Mouse (Mus musculus) neural tube, embryonic 13.5 days (tissue): Measurements from ENCODE around the gene Gm21719. TPM values are rescaled to one million over a fixed set of nuclear protein-coding genes. Genes with fewer than 3 reads are reported as not detected.
"Not testable (repeated sequence)": the region's sequence is repeated elsewhere in the genome, so short reads cannot be mapped to it uniquely, and the experiment has no call there.

Source experiments
- ATAC-seq: fragments of 200-750 bp; cut with Nextera tagmentation; 2 replicates; pipeline ENCODE4 v1.8.0; 2017; ENCODE audit warnings: low read depth, mild to moderate bottlenecking, moderate TSS enrichment, moderate library complexity
- H3K27ac ChIP-seq: fragments of 300-500 bp; sonication (generic); replicated peaks from 2 replicates; pipeline ENCODE4 v1.5.1; 2015; ENCODE audit warnings: moderate library complexity, mild to moderate bottlenecking, inconsistent platforms
- H3K27me3 ChIP-seq: fragments of 300-500 bp; sonication (generic); 2 replicates; pipeline ENCODE4 v1.6.1; 2015; ENCODE audit warnings: mild to moderate bottlenecking, inconsistent platforms
- H3K36me3 ChIP-seq: fragments of 300-500 bp; sonication (generic); 2 replicates; pipeline ENCODE4 v1.6.1; 2015; ENCODE audit warnings: mild to moderate bottlenecking, inconsistent platforms
- H3K4me1 ChIP-seq: fragments of 300-500 bp; sonication (generic); replicated peaks from 2 replicates; pipeline ENCODE4 v1.6.1; 2015; ENCODE audit warnings: inconsistent platforms
- H3K4me2 ChIP-seq: fragments of 300-500 bp; sonication (generic); 2 replicates; pipeline ENCODE4 v1.6.1; 2015; ENCODE audit warnings: inconsistent platforms, mild to moderate bottlenecking, moderate library complexity
- H3K4me3 ChIP-seq: fragments of 300-500 bp; sonication (generic); 2 replicates; pipeline ENCODE4 v1.5.1; 2015; ENCODE audit warnings: mild to moderate bottlenecking, inconsistent platforms
- H3K9ac ChIP-seq: fragments of 300-500 bp; sonication (generic); 2 replicates; pipeline ENCODE4 v1.6.1; 2015; ENCODE audit warnings: moderate library complexity, mild to moderate bottlenecking, inconsistent platforms
- H3K9me3 ChIP-seq: fragments of 300-500 bp; sonication (generic); 2 replicates; pipeline ENCODE4 v1.6.1; 2016; ENCODE audit warnings: inconsistent platforms
- WGBS: fragments of 180-500 bp; shearing (Covaris S2); methylation state at CpG from one replicate; pipeline ENCODE4 v1.1.7; 2015; 5-methylcytosine and 5-hydroxymethylcytosine counted together
- polyA plus RNA-seq: library from polyadenylated mRNA; unstranded; fragments of >200 nt; fragmentation: Nextera tagmentation; extraction: Ambion mirVana; gene quantifications from 2 replicates; pipeline ENCODE4 v1.2.1, GENCODE M21; 2015

The Gm21719 gene
- not detected in 2 replicates for polyA plus RNA-seq

- not testable (repeated sequence) for H3K27me3 ChIP-seq, ATAC-seq, H3K9me3 ChIP-seq, H3K9ac ChIP-seq, H3K36me3 ChIP-seq, H3K4me3 ChIP-seq, H3K4me2 ChIP-seq, H3K27ac ChIP-seq, H3K4me1 ChIP-seq
- 50% methylated on average over 1 of the region's 1 CpGs for WGBS
Measured at GRCm38 (mm10) chrY:6682772-6683171, at the start of gene Gm21719. Gene Gm21719, minus strand, starts transcription at chrY:6682872.

Other genes starting within 250 kb of the Gm21719 start
- not detected in 2 replicates for gene Gm28919, start 99.3 kb downstream of the Gm21719 start, polyA plus RNA-seq
- not detected in 2 replicates for gene Gm20830, start 235.4 kb upstream of the Gm21719 start, polyA plus RNA-seq